Mouse (Mus musculus): ENCODE data around the gene 4930470P17Rik.
"Not testable (repeated sequence)": the region's sequence is repeated elsewhere in the genome, so short reads cannot be mapped to it uniquely, and the experiment has no call there.

Gene 4930470P17Rik

DNA sequence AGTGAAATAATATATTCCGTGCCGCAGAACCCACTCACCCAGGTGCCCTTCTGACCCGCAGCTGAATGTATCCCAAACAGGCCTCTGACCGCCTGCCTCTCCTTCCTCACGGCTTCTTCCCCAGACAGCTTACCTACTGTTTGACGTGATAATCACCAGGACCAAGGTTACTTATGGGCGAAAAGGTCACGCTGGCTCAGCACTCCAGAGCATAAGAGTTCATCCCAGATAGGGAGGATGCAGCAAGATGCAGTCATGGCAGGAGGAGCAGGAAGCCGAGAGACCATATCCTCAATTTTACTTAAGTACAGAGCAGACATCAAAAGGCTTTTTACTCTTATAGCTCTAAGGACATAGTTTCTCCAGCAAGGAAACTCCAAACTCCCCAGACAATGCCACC, at the start of gene 4930470P17Rik:
4930470P17Rik (minus strand) TSS at position 101 of the 400 bp plus-strand sequence.
- no peak for DNase-seq (ENCODE audit: low read depth)

DNA sequence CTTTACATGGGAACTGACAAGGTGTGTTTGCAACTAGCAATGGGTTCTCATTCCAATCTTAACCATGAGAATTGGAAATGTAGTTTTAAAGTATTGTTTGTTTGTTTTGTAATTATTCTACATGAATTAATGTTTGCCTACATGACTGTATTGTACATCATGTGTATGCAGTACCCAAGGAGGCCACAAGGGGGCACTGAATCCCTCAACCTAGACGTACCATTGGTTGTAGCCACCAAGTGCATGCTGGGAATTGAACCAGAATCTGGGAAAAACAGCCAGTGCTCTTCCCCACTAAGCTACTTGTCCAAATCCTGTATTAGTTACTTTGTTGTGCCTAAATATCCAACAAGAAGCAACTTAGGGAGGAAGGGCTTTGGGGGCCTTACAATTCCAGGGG, 49.7 kb upstream of the 4930470P17Rik start:
- DNase-seq (ENCODE audit: low read depth): no peak

DNA sequence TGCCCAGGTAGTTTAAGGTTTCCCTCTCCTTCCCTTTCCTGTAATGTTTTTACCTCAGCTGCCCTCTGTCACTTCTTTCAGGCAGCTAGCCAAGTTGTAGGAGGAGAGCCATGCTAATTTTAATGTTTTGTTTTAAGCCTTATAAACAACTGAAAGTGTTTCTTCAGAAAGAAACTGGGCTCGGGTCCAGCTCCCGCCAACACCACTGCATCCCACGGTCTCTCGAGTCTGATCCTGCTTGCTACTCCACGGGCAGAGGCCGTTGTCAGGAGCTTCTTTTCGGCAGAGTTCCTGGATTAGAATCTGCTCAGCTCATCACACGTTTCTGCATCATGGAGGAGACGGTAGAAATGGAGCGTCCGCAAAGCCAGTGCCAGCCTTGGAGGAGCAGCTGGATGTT, 46.7 kb upstream of the 4930470P17Rik start:
- no peak for DNase-seq (ENCODE audit: low read depth)

DNA sequence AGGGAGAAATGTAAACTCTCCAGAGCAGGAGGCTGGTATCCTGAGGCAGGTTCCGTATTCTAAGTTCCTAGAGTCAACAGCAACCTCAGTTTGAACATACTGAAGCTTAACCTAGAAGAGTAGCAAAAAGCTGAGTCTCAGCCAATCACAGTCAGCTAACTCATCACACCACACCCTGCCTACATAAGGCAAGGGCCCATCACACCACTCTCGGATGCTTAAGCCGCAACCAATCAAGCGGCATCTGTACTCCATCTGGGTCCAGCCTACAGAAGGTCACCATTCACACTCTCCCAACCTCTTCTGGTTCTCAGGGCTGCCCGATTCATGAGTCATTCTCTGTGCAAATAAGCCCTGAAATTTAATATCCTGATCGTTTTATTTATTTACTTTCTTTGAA, 44.4 kb upstream of the 4930470P17Rik start:
- no peak for DNase-seq (ENCODE audit: low read depth)

DNA sequence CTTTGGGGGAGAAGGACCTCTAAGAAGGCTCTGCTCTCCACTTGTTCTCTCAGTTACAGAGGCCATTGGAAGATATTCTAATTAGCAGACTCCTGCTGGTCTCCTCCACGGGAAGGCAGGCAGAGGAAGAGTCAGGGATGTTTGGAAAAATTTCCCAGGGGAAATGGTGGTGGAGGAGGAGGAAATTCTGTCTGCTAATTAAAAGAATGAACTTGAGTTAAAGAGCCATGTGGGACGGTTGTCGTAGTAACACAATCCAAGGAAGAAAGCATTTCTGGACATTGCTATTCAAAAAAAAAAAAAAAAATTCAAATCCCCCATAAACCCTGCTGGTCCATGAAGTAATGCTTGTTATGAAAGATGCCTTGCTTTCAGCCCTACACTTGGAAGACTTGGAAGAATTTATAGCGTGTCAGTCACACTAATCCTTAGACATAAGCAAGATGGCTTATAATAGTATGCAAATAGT, 40.6 kb upstream of the 4930470P17Rik start:
- no peak for DNase-seq (ENCODE audit: low read depth)

DNA sequence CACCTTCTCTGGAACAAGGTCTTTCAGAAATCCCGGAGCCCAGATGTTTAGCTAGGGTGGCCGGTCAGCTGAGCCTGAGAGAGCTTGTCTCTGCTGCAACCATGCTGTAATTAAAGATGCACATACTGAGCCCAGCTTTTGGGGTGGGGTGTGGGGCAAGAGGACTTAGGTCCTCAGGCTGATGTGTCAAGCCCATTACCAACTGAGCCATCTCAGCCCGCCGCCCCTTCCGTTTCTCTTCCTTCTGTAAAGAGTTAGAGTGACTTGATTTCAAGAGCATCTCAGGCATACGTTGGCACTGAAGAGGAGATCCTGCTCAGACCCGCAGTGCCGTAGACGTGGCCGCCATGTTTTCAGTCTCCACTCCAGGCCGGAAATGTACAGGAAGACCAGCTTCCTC, 38.5 kb upstream of the 4930470P17Rik start:
- DNase-seq (ENCODE audit: low read depth): no peak

DNA sequence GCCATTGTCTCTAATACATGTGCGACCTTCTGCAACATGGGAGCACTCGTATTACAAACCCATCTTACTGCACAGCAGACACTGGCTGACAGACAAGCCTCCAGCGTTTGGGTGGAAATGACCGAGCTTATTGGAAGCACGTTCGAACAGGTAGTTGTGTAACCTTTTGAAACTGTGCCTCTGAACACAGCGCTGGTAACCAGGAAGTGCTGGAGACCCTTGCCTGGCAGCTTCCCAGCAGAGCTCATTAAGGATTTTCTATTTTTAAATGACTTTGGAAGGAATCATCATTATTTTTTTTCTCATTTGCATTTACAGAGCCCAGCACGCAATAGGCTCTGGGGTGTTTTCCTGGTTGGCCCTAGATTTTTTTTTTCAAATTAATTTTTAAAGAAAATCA, 36.9 kb upstream of the 4930470P17Rik start:
- no peak for DNase-seq (ENCODE audit: low read depth)

DNA sequence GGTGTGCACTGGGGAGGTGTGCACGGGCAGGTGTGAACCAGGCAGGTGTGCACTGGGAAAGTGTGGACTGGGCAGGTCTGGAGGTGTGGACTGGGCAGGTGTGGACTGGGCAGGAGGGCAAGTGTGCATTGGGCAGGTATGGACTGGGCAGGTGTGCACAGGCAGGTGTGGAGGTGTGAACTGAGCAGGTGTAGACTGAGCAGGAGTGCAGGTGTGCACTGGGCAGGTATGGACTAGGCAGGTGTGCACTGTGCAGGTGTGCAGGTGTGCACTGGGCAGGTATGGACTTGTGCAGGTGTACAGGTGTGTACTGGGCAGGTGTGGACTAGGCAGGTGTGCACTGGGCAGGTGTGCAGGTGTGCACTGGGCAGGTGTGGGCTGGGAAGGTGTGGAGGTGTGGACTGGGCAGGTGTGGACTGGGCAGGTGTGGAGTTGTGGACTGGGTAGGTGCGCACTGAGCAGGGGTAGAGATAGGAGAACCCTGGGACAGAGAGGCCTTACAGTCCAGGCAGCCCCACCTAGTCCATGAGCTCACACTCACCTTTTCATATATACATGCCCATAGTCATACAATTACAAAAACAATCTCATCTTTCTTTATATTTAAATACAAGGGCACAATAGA, 31.3 kb upstream of the 4930470P17Rik start:
- DNase-seq (ENCODE audit: low read depth): no peak

DNA sequence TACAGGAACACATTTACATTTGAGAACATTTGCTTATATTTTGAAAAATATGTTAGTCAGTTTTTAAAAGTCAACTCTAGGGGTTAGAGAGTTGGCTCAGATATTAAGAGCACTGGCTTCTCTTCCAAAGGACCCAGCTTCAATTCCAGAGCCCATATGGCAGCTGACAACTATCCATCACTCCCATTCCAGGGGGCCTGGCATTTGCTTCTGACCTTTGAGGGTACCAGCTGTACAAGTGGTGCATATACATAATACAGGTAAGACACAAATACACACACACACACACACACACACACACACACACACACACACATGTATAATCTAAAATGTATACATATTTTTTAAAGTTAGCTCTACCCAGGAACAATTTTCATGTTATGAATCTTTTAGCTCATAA, 30.6 kb upstream of the 4930470P17Rik start:
- DNase-seq (ENCODE audit: low read depth): no peak

DNA sequence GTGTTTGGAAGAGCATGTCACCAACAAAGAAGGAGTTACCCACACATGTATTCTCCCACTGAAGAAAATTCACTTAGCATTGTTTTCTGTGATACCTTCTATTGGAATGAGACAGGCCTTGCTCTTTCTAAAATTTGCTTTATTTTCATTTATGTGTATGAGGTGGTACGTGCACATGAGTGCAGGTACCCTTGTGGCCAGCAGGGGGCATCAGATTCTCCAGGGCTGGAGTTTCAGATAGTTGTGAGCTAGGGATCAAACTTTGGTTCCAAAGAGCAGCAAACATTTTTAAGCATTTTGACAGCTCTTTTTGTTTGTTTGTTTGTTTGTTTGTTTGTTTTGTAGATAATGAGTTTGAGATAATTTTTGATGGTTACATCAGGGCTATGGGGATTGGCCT, 29.6 kb upstream of the 4930470P17Rik start:
- no peak for DNase-seq (ENCODE audit: low read depth)

DNA sequence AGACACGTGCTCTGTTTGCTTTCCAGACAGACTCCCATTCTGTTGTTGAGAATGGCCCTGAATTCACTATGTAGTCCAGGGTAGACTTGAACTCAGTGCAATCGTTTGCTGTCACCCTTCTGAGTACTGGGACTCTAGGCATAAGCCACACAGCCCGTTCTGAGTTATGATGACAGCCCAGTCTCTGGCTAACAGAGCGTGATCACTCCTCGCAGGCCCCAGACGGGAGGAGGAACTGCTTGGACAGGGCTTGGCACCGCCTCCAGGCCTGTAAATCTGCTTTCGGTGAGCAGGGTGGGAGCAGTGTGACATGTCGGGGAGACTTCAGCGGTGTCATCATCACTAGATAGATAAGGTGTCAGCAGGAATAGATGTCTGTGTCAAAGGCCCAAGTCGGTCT, 28.7 kb upstream of the 4930470P17Rik start:
- no peak for DNase-seq (ENCODE audit: low read depth)

DNA sequence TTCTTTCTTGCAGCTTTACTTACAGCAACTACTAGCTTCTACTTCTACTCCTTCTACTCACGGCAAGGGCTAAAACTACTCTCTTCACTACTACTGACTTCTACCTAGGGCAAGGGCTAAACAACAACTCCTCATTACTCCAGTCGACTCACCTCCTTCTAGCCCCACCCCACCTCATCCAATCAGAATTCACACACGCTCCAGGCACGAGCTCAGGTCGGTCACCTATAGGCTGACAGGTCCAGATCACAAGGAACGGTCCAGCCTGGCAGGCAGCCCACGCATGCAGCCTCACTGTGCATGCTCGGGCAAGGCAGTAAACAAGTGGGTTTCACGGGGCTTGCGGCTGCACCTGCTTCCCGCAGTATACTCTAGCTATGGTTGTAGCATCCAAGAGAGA, 26.2 kb upstream of the 4930470P17Rik start:
- not testable (repeated sequence) for DNase-seq (ENCODE audit: low read depth)

DNA sequence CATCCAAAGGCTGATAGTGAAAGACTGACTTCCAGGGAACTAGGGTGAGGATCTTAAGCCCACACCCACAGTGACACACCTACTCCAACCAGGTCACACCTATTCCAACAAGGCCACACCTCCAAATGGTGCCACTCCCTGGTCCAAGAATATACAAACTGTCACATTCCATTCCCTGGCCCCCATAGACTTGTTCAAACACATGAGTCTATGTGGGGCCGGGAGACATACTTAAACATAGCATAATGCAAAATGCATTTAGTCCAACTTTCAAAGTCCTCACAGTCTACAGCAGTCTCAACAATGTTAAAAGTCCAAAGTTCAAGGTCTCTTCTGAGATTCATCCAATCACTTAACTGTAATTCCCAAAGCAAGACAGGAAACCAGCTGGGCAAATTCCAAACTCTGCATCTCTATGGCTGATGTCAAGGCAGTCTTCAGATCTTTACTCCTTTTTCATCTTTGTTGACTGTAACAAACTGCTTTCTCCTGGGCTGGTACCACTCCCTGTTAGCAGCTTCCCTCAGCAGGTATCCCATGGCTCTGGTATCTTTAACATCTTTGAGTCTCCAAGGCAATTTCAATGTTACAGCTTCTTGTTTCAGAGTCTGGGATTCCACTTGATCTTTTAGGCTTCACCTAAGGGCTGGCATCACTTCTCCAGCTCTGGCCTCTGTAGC, 22.5 kb upstream of the 4930470P17Rik start:
- not testable (repeated sequence) for DNase-seq (ENCODE audit: low read depth)

DNA sequence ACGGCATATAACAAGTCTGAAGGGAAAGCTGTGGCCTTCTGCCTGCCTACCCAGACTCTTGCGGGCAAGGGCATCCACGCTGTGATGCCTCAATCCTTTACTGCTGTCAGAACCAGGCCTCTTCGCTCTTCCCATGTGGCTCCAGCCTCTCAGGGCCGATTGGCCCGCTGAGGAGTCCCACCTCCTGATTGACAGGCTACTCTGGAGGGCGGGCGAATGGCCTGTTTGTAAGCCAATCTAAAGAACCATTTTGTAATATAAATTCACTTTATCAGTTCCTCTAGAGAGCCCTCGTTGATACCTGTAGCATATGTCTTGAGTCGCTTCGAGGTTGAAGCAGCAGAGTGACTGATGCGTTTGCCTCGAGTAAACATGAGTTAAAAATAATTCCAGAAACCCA, 21.2 kb upstream of the 4930470P17Rik start:
- DNase-seq (ENCODE audit: low read depth): no peak

DNA sequence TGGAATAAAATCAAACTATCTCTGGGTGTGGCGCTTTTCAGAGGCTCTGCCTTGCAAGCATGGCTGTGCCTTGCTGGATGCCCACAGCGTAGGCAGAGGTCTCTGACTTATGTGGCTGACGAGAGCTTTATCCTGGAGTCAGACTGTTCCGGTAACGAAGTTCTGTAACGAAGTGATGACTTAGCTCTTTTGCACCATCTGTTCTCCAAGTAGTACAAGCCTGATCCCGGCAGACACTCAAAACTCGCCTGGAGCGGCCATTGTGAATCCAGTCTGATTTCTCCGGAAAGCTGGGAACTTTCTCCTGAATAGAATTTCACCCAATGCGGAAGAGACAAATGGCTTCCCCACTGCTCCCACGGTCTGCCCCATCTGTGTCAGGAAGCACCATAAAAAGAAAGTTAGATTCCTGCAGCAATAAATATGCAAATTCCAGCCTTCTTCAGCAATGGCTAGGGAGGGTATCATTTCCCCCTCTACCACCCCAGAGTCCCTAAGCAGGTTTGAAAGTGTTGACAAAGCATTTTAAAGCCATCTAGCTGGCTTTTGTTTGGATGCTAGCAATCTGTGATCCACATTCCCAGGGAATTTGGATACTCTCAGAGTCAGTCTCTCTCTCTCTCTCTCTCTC, 17.2 kb upstream of the 4930470P17Rik start:
- DNase-seq (ENCODE audit: low read depth): no peak

DNA sequence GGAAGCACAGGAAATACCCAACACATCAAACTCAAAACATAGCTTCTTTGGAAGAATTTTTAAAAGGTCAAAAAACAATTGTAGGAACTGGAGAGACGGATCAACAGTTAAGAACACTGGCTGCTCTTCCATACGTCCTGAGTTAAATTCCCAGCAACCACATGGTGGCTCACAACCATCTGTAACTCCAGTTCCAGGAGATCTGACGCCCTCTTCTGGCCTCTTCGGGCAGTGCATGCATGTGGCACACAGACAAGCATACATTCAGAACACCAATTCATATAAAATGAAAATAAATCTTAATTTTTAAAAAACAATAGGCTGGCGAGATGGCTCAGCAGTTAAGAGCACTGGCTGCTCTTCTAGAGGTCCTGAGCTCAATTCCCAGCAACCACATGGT, 10.0 kb upstream of the 4930470P17Rik start:
- DNase-seq (ENCODE audit: low read depth): not testable (repeated sequence)

DNA sequence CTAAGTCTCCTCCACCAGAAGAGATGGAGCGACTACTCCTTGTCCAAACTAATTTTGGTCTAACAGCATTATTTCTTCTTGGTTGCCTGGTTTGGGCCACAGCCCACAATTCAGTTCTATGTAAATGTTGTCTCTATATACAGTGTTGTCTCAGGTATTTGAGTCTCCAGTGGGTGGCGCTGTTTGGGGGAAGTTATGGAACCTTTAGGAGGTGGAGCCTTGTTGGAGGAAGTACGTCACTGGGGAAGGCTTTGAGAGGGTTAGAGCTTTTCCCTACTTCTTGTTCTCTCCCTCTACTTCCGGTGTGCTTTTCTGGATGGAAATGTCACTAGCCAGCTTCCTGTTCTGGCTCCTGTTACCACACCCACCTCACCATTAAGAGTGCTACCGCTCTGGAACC, 646 bp downstream of the 4930470P17Rik start:
- DNase-seq (ENCODE audit: low read depth): peak; percentile 11

DNA sequence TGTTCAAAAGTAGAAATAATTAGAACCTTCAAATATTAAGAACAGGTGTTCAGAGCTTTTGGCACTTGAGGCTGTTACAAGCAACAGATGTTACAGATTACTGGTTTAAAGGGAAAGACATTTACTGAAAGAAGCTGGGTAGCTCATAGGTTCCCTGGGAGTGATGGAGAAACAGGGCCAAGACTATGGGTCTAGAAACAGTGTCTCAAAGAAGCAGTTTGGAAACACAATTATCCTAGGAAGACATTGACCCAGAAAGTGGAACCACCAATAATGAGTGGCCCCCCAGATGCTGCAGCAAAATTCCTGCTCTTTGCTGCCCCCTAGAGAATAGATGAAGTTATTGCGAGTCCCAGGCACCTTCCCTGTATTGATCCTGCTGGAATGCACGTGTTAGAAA, 4.2 kb downstream of the 4930470P17Rik start:
- peak; percentile 19 for DNase-seq (ENCODE audit: low read depth)

DNA sequence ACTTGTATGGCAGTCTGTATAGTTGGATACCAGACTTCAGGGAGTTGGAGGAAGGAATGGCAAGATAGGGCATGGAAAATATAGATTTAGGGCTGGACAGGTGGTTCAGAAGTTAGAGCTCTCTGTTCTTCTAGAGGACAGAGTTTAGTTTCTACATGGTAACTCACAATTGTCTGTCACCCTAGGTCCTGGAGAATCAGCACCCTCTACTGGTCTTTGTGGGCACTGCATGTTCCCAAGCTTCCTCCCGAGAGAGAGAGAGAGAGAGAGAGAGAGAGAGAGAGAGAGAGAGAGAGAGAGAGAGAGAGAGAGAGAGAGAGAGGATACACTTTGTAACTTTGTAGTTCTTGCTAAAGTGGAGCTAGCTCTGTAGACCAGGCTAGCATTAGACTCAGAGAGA, 5.1 kb downstream of the 4930470P17Rik start:
- DNase-seq (ENCODE audit: low read depth): peak; percentile 69

DNA sequence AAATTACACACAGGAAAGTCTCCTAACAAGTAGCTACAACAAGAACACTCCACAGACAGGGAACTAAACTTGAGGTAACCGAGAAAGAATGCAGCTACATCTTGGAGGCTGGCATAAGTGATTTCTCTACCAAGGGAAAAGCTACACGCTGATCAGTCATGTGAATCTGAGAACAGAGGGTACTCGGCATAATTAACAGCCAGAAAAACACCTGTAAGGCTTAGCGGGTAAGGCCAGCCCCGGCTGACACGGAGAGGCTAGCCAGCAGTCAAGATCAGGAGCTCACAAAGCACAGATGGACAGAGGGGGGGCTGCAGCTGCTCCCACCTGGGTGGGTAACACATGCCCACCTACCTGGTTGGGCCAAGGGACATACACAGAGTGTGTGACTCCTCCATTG, 9.7 kb downstream of the 4930470P17Rik start:
- no peak for DNase-seq (ENCODE audit: low read depth)

DNA sequence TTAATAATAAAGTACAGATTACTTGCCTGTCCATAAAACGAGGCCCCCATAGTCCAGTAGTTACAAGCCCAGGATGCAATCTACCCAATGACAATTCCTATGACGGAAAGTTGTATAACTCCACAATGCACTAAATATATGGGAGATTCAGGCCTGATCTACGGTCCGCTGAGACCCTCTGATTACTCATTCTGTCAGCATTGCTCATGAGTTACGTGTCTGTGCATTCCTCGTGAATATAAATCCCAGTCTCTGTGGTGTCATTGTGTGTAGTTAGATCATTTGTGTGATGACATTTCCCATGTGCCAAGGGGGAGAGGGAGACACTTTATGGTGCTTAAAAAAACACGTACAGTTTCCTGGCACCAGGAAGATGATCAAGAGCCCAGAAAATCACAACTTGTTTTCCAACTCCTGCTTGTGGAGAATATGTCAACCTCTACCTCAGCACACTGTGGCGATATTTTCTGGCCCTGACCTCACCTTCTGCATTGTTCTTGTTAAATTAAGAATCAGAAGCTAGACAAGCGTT, 13.4 kb downstream of the 4930470P17Rik start:
- DNase-seq (ENCODE audit: low read depth): no peak

DNA sequence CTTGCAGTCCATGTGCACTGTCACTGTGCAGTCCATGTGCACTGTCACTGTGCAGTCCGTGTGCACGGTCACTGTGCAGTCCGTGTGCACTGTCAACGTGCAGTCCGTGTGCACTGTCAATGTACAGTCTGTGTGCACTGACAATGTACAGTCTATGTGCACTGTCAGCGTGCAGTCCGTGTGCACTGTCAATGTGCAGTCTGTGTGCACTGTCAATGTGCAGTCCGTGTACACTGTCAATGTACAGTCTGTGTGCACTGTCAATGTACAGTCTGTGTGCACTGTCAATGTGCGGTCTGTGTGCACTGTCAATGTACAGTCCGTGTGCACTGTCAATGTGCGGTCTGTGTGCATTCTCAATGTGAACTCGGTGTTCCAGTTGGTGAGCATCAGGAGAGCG, 17.1 kb downstream of the 4930470P17Rik start:
- no peak for DNase-seq (ENCODE audit: low read depth)

DNA sequence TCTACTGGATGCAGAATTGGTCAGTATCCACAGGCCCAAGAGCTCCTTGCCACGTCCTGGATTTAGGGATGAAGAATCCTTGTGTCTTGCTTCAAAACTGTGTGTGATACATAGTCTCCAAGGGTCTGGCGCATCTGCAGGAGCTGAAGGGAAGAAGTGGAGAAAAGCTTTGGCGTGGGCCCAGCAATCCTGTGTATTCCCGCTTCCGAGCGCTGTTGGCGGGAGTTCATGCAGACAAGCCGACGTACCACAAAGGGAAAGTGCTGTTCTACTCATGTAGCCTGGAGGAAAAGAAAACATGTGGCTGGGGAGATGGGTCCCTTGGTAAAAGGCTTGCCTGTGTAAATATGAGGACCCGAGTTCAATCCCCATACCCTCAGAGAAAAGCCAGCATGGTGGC, 22.3 kb downstream of the 4930470P17Rik start:
- DNase-seq (ENCODE audit: low read depth): no peak

Measured in 416B (cell line).